Mouse (Mus musculus) neural tube, embryonic 13.5 days (tissue): Measurements from ENCODE around the gene Ccnyl1. TPM values are rescaled to one million over a fixed set of nuclear protein-coding genes. Genes with fewer than 3 reads are reported as not detected.
"Not testable (repeated sequence)": the region's sequence is repeated elsewhere in the genome, so short reads cannot be mapped to it uniquely, and the experiment has no call there.

Experiments used
- ATAC-seq: fragments of 200-750 bp; cut with Nextera tagmentation; 2 replicates; pipeline ENCODE4 v1.8.0; 2017; ENCODE audit warnings: low read depth, mild to moderate bottlenecking, moderate TSS enrichment, moderate library complexity
- H3K27ac ChIP-seq: fragments of 300-500 bp; sonication (generic); replicated peaks from 2 replicates; pipeline ENCODE4 v1.5.1; 2015; ENCODE audit warnings: moderate library complexity, mild to moderate bottlenecking, inconsistent platforms
- H3K27me3 ChIP-seq: fragments of 300-500 bp; sonication (generic); 2 replicates; pipeline ENCODE4 v1.6.1; 2015; ENCODE audit warnings: mild to moderate bottlenecking, inconsistent platforms
- H3K36me3 ChIP-seq: fragments of 300-500 bp; sonication (generic); 2 replicates; pipeline ENCODE4 v1.6.1; 2015; ENCODE audit warnings: mild to moderate bottlenecking, inconsistent platforms
- H3K4me1 ChIP-seq: fragments of 300-500 bp; sonication (generic); replicated peaks from 2 replicates; pipeline ENCODE4 v1.6.1; 2015; ENCODE audit warnings: inconsistent platforms
- H3K4me2 ChIP-seq: fragments of 300-500 bp; sonication (generic); 2 replicates; pipeline ENCODE4 v1.6.1; 2015; ENCODE audit warnings: inconsistent platforms, mild to moderate bottlenecking, moderate library complexity
- H3K4me3 ChIP-seq: fragments of 300-500 bp; sonication (generic); 2 replicates; pipeline ENCODE4 v1.5.1; 2015; ENCODE audit warnings: mild to moderate bottlenecking, inconsistent platforms
- H3K9ac ChIP-seq: fragments of 300-500 bp; sonication (generic); 2 replicates; pipeline ENCODE4 v1.6.1; 2015; ENCODE audit warnings: moderate library complexity, mild to moderate bottlenecking, inconsistent platforms
- H3K9me3 ChIP-seq: fragments of 300-500 bp; sonication (generic); 2 replicates; pipeline ENCODE4 v1.6.1; 2016; ENCODE audit warnings: inconsistent platforms
- WGBS: fragments of 180-500 bp; shearing (Covaris S2); methylation state at CpG from one replicate; pipeline ENCODE4 v1.1.7; 2015; 5-methylcytosine and 5-hydroxymethylcytosine counted together
- polyA plus RNA-seq: library from polyadenylated mRNA; unstranded; fragments of >200 nt; fragmentation: Nextera tagmentation; extraction: Ambion mirVana; gene quantifications from 2 replicates; pipeline ENCODE4 v1.2.1, GENCODE M21; 2015

The Ccnyl1 gene
- polyA plus RNA-seq, result 3.2 and 3.8 TPM in 2 replicates

DNA sequence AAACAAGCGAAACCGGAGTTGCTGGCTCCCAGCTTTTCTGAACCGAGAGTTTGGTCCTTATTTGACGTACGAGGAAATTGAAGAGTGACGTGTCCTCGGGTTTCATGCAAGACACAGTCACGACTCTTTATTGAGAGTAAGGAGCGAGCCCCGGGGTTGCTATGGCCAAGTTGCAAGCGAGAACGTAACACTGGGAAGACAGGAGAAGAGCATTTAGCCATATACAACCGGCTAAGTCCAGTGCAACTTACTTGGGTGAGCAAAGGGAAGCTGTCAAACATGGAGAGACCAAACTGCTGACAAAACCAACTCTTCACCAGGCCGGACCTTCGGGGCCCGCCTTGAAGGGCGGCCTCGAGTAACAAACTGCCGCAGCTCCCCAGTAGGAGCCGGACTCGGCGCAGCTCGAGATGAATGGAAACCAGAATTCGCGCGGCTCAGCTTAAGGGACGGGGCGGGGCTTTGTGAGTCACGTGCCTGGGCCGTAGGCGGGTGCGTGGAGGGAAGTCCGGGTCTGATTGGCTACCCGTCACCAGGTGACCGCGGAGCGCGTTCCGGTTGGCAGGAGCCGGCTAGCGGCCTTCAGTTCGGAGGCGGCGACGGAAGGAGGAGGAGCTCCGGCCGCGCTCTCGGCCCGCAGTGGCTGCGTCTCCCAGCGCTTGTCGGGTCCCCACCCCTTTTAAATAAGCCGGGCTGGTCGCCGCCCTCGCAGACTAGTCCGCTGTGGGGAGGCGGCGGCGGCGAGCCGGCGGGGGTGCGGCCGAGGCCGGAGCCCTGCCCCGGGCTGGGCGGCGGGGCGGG is at the start of gene Ccnyl1:
Gene Ccnyl1 (plus strand): TSS at position 243 of the 801 bp plus-strand sequence.
- under 1% methylated on average over 68 of the region's 71 CpGs for WGBS
- Histone ChIP-seq H3K4me2 (peak within 1 kb of the TSS; percentile 87), H3K4me3 (peak within 1 kb of the TSS; percentile 93), H3K27ac (peak within 1 kb of the TSS; percentile 79), H3K9me3 (no peaks in the 10 kb centered on the region), H3K4me1 (peaks cover 44% of the 10 kb centered on the region), H3K27me3 (no peaks in the 10 kb centered on the region), H3K36me3 (no peaks in the 10 kb centered on the region), H3K9ac (peak within 1 kb of the TSS; percentile 89)
- ATAC-seq, result peak; percentile 99

DNA sequence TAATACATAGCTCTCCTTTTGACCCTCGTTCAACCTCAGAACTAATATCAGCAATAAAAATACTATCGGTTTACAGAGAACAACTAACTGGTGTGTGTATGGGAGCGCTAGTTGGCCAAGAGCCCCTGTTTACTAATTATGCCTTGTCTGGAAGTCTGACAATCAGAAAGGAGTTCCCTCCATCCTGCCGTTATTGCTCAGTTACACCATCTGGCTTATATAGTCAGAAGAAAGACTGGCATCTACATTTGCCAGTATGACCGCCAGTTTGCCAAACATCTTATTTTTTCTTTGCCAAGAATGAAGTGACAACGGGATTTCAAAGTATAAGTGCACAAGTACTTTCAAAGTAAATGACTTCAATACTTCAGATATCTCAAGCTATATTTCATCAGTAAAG is 49.2 kb upstream of the Ccnyl1 start:
- Histone ChIP-seq H3K9me3 (no peaks in the 10 kb centered on the region), H3K4me1 (no peaks in the 10 kb centered on the region), H3K4me2 (no peak overlapping the region), H3K9ac (no peak overlapping the region), H3K4me3 (no peak overlapping the region), H3K27ac (no peak overlapping the region), H3K27me3 (no peaks in the 10 kb centered on the region), H3K36me3 (no peaks in the 10 kb centered on the region)
- WGBS, result 90% methylated on average over 6 of the region's 6 CpGs
- ATAC-seq, result no peak

DNA sequence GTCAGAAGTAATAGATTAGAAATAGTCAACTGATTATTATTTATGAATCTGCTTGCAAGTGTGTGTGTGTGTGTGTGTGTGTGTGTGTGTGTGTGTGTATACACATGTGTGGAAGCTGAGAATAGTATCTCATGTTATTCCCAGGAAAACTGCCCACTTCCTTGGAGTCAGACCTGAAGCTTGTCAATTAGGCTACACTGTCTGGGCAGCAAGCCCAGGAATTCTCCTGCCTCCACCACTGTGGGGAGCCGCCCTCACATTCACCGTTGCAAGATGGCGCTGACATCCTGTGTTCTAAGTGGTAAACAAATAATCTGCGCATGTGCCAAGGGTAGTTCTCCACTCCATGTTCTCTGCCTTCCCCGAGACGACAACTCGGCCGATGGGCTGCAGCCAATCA is 47.7 kb upstream of the Ccnyl1 start:
- H3K9ac ChIP-seq, ATAC-seq: not testable (repeated sequence)

DNA sequence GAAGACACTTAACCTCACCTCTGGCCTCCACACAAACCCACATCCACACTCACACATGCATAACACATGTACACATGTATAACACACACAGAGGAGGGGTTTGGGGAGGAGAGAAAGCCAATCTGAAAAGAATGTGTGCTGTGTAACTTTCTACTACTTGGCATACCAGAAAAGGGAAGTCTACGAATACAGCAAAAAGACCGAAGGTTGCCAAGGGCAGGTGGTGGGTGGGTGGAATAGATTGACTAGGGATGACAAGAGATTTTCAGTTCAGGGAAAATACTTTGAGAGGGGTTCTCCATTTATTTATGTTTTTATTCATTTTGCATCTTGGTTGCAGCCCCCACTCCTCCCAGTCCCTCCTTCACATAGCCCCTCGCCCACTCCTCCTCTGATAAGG is 45.7 kb upstream of the Ccnyl1 start:
- H3K36me3 ChIP-seq, result no peaks in the 10 kb centered on the region
- no peaks in the 10 kb centered on the region for H3K9me3 ChIP-seq
- H3K4me2 ChIP-seq, result no peak overlapping the region
- H3K4me3 ChIP-seq, result no peak overlapping the region
- H3K9ac ChIP-seq, result no peak overlapping the region
- WGBS, result 95% methylated on average over 3 of the region's 3 CpGs
- no peaks in the 10 kb centered on the region for H3K4me1 ChIP-seq
- H3K27me3 ChIP-seq, result no peaks in the 10 kb centered on the region
- no peak for ATAC-seq
- H3K27ac ChIP-seq, result no peak overlapping the region

More for the DNA sequence above, 47.7 kb upstream of the Ccnyl1 start:
- not testable (repeated sequence) for H3K36me3 ChIP-seq, H3K4me2 ChIP-seq, H3K27me3 ChIP-seq, H3K4me3 ChIP-seq, H3K27ac ChIP-seq, H3K4me1 ChIP-seq, H3K9me3 ChIP-seq
- 96% methylated on average over 8 of the region's 8 CpGs for WGBS

DNA sequence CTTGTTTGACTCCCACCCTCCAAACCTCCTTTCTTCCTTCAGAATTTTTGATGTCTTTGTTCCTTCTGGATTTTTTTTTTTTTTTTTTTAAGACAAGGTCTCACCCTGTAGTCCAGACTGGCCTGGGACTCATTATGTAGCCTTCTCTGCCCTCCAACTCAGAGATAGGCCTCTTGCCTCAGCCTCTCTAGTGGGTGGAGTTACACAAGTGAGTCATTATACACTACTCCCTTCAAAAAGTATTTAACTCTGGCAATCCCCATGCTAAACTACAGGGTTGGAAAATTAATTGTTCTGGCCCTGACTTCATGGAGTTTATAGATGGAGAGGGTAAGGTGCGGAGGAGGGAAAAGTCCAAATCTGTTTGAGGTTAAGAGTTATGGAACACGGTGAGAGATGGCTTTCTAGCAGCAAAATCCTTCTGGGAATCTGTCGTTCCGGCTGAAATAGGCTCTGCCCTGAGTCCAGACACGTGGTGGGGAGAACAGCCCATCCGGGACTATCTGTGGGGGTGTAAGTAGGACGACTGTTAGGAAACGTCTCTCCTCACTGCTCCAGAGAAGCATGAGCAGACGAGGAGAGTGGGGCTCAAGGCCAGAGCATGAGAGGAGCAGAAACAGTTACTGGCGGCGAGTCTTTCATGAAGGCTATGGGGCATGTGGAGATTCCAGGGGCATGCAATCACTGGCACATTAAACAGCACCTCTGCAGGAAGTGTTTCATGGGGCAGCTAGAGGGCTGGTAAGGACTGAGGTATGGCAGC is 40.7 kb upstream of the Ccnyl1 start:
- Histone ChIP-seq H3K27me3 (no peaks in the 10 kb centered on the region), H3K4me2 (no peak overlapping the region), H3K4me1 (no peaks in the 10 kb centered on the region), H3K4me3 (no peak overlapping the region), H3K9ac (no peak overlapping the region), H3K9me3 (no peaks in the 10 kb centered on the region), H3K36me3 (no peaks in the 10 kb centered on the region), H3K27ac (no peak overlapping the region)
- WGBS, result 79% methylated on average over 11 of the region's 11 CpGs
- no peak for ATAC-seq

DNA sequence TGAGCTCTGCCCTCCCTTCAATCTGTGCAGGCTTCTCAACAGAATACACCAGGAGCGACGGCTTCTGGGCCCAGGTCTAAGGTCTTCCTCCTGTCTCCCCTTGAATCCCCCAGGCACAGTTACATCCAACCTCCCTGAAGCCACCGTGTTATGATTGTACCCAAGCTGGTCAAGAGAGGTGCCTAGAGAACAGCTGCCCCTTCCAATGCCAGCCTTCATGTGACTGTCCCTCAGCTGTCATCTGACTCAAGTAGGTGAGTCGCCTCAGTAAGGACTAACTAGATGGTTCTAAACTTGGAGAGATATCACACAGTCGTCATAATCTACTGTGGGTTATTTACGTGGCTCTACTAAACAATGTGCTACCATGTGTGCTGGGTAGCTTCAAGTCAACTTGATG is 36.6 kb upstream of the Ccnyl1 start:
- no peak for ATAC-seq
- Histone ChIP-seq H3K4me3 (no peak overlapping the region), H3K27ac (no peak overlapping the region), H3K27me3 (no peaks in the 10 kb centered on the region), H3K36me3 (no peaks in the 10 kb centered on the region), H3K4me2 (no peak overlapping the region), H3K9me3 (no peaks in the 10 kb centered on the region), H3K9ac (no peak overlapping the region), H3K4me1 (no peaks in the 10 kb centered on the region; the same call in 1 of the 2 replicates)
- 94% methylated on average over 6 of the region's 6 CpGs for WGBS

DNA sequence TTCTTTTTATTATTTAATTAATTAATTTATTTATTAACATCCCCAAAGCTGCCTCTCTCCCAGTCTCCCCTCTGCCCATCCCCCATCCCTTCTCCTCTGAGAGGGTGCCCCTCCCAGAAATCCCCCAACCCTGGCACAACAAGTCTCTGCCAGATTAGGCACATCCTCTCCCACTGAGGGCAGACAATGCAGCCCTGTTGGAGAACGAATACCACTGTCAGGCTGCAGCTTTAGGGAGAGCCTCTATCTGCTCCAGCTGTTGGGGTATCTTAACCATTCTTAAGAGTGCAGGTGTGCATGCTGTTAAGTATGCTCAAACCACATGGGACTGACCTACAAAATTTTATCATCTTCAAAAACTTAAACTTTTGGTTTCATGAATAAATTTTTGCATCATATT is 34.8 kb upstream of the Ccnyl1 start:
- Histone ChIP-seq H3K36me3 (no peaks in the 10 kb centered on the region), H3K4me1 (no peaks in the 10 kb centered on the region; the same call in 1 of the 2 replicates), H3K4me2 (no peak overlapping the region), H3K27ac (no peak overlapping the region), H3K27me3 (no peaks in the 10 kb centered on the region), H3K9ac (0 out of 2 replicates have a peak overlapping the region, but pooled peaks have one; percentile 26), H3K9me3 (no peaks in the 10 kb centered on the region), H3K4me3 (no peak overlapping the region)
- WGBS, result 9% methylated on average over 1 of the region's 1 CpGs
- ATAC-seq, result no peak

DNA sequence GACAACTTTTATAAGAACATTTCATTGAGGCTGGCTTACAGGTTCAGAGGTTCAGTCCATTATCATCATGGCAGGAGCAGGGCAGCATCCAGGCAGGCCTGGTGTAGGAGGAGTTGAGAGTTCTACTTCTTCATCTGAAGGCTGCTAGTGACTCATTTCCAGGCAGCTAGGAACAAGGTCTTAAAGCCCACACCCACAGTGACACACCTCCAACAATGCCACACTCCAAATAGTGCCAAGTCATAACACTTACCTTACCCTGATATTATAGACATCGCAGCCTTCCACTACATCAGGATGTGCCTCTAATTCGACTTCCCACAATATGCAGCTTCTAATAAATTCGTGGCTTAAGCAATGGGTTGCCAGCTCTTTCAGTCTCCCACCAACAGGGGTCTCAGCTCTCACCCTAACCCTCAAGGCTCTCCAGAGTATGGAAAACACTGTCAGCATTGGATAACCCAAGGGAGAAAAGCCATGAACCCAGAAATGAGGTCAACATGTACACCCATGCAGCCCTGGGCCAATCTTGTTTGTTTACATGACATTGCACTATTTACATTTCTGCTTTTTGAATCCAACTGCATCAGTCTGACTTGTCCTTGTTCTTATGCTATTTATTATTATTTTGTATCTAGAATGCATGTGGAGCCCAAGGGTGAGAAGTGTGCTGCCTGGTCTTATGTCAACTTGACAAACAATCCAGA is 33.7 kb upstream of the Ccnyl1 start:
- H3K4me3 ChIP-seq, result no peak overlapping the region
- no peak overlapping the region for H3K4me2 ChIP-seq
- 83% methylated on average over 3 of the region's 3 CpGs for WGBS
- no peak overlapping the region for H3K27ac ChIP-seq
- H3K36me3 ChIP-seq, result no peaks in the 10 kb centered on the region
- H3K9me3 ChIP-seq, result no peaks in the 10 kb centered on the region
- no peak overlapping the region for H3K9ac ChIP-seq
- no peak for ATAC-seq
- H3K27me3 ChIP-seq, result no peaks in the 10 kb centered on the region
- no peaks in the 10 kb centered on the region; the same call in 1 of the 2 replicates for H3K4me1 ChIP-seq

DNA sequence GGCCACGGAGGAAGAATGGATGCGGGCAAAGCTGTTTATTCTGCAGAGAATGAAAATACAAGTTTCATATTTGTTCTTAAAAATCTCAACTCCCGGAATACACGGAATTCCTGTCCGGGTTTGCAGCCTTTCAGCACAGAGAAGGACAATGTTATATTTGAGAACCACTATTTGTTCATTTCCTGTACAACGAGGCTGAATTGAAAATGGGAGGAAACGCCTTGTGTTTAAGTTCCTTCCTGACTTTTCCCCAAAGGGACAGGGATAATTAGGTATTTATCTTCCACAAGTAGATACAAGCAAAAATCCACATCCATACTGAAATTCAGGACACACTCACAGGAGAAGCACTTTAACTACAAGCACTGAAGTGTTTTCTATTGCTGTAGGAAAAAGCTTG is 31.4 kb upstream of the Ccnyl1 start:
- Histone ChIP-seq H3K9ac (no peak overlapping the region), H3K4me1 (no peaks in the 10 kb centered on the region; the same call in 1 of the 2 replicates), H3K4me2 (no peak overlapping the region), H3K36me3 (no peaks in the 10 kb centered on the region), H3K27me3 (no peaks in the 10 kb centered on the region), H3K27ac (no peak overlapping the region), H3K9me3 (no peaks in the 10 kb centered on the region), H3K4me3 (no peak overlapping the region)
- WGBS, result 70% methylated on average over 7 of the region's 7 CpGs
- no peak for ATAC-seq

DNA sequence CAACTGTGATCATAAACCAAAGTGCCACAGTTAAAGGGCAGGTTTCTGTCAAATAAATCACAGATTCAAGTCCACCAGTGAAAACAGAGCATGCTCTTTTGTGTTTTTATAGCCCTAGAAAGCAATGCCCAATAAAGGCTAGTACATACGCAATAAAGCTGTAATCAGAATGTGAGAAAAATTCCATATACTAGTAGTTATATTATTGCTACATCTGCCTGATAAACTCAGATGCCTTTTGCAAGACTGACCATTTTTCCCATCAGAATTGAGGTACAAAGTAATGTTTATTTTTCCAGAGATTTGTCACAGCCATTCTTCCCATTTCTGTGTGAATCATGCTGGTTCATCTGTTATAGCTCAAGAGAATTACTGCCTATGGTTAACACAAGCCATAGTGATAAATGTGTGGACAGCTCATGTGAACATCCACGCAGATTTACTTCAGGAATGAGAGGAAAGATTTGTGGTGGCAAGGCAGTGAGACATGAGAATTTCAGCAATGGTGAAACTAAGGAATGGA is 23.1 kb upstream of the Ccnyl1 start:
- no peak for ATAC-seq

DNA sequence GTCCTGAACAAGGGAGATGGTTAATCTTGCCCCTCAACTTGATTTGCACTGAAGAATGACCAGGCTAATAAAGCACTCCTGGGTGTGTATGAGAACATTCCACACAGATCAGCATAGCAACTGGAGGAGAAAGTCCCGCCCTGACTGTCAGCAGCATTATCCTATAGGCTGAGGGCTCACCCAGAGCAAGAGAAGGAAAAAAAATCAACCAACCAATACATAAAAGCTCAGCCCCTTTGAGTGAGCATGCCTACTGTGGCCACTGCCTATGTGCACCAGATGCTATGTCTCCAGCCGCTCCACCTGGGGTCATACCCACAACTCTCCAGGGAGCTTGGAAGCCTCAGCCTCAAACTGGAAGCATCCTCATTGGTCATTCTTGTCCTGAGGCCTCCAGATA is 20.8 kb upstream of the Ccnyl1 start:
- H3K4me1 ChIP-seq, result 0 out of 2 replicates have a peak, but pooled peaks cover 8% of the 10 kb centered on the region
- no peak for ATAC-seq
- H3K9me3 ChIP-seq, result 0 out of 2 replicates have a peak, but pooled peaks cover 2% of the 10 kb centered on the region
- no peak overlapping the region for H3K4me3 ChIP-seq
- H3K36me3 ChIP-seq, result no peaks in the 10 kb centered on the region
- no peaks in the 10 kb centered on the region for H3K27me3 ChIP-seq
- no peak overlapping the region for H3K4me2 ChIP-seq
- no peak overlapping the region for H3K9ac ChIP-seq
- WGBS, result 74% methylated on average over 2 of the region's 2 CpGs
- H3K27ac ChIP-seq, result no peak overlapping the region

More for the DNA sequence above, 23.1 kb upstream of the Ccnyl1 start:
- no peaks in the 10 kb centered on the region for H3K27me3 ChIP-seq
- 0 out of 2 replicates have a peak, but pooled peaks cover 8% of the 10 kb centered on the region for H3K4me1 ChIP-seq
- 36% methylated on average over 2 of the region's 2 CpGs for WGBS
- H3K4me2 ChIP-seq, result no peak overlapping the region
- H3K9me3 ChIP-seq, result no peaks in the 10 kb centered on the region
- no peaks in the 10 kb centered on the region for H3K36me3 ChIP-seq
- H3K9ac ChIP-seq, result no peak overlapping the region
- no peak overlapping the region for H3K27ac ChIP-seq
- no peak overlapping the region for H3K4me3 ChIP-seq
